ENCODE assay signal across 9 mouse cellular contexts in genomic region chr17:64916657-64917056, GRCm38 (mm10).
DNase-seq lines count a peak whose midpoint lies in the region; ATAC-seq and TF ChIP-seq lines count a peak whose summit lies in the region.
"Had no signal": no experiment of that assay in that cellular context is flagged by ENCODE, and none has a peak within 500 bp of the region (broad histone marks: within the 10 kb centered on the region; RNA-seq: fewer than 3 reads in every experiment).

No protein-coding gene starts in this region.

- peaks cover 9% of the 10 kb centered on the region for H3K4me1 ChIP-seq in heart, embryonic 12.5 days (replicated peaks)
- H3K4me1 ChIP-seq in bone marrow, adult 2 months (ENCODE audit: control insufficient read depth, insufficient read depth, low read length) = no peaks in the 10 kb centered on the region

- ATAC-seq in heart, embryonic 12.5 days (ENCODE audit: insufficient number of reproducible peaks, low FRiP score) = no peak
- no peak for ATAC-seq in cerebellum, adult (ENCODE audit: insufficient number of reproducible peaks, low FRiP score, low TSS enrichment)

- DNase-seq in heart, adult 8-10 months (ENCODE audit: low spot score) = peak; percentile 12
- DNase-seq in A20 (ENCODE audit: low read depth, low spot score) = peak; percentile 65
- peak; percentile 39 for DNase-seq in layer of hippocampus, adult 9-10 months (ENCODE audit: low spot score)
- DNase-seq in cerebellum, postnatal 36 days = no peak
- no peak for DNase-seq in right cerebral cortex, adult 18-20 months

- no peak overlapping the region for H3K27ac ChIP-seq in heart, embryonic 12.5 days (ENCODE audit: poor library complexity, severe bottlenecking)
- no peak overlapping the region for H3K27ac ChIP-seq in bone marrow, adult 2 months (ENCODE audit: control insufficient read depth, insufficient read depth, low read depth, low read length, poor library complexity)
- H3K27ac ChIP-seq: neural tube, embryonic 12.5 days had no signal

- H3K9ac ChIP-seq in heart, embryonic 12.5 days = no peak overlapping the region
- H3K9ac ChIP-seq: neural tube, embryonic 12.5 days had no signal

- TF ChIP-seq POLR2A in bone marrow, adult 2 months (IDR thresholded peaks at IDR 0.05; ENCODE audit: borderline replicate concordance, control insufficient read depth, low read depth, low read length) = no peak

- H3K27me3 ChIP-seq in heart, embryonic 12.5 days (replicated peaks) = no peaks in the 10 kb centered on the region
- H3K27me3 ChIP-seq: neural tube, embryonic 12.5 days had no signal

- WGBS in heart, embryonic 12.5 days = 66% methylated on average over 6 of the region's 6 CpGs
- WGBS in bone marrow, adult 2 months = 65% methylated on average over 6 of the region's 6 CpGs

- TF ChIP-seq CTCF in bone marrow, adult 2 months (IDR thresholded peaks at IDR 0.05; ENCODE audit: control insufficient read depth, insufficient read depth, low read length) = peak; percentile 40; the same call in 1 of the 2 replicates

- H3K4me3 ChIP-seq in heart, embryonic 12.5 days = no peak overlapping the region
- no peak overlapping the region for H3K4me3 ChIP-seq in bone marrow, adult 2 months (replicated peaks; ENCODE audit: control insufficient read depth, low read depth, low read length)
- H3K4me3 ChIP-seq: neural tube, embryonic 12.5 days had no signal

- H3K36me3 ChIP-seq in heart, embryonic 12.5 days = no peaks in the 10 kb centered on the region
- H3K36me3 ChIP-seq: neural tube, embryonic 12.5 days had no signal

- H3K4me2 ChIP-seq in heart, embryonic 12.5 days = no peak overlapping the region
- H3K4me2 ChIP-seq: neural tube, embryonic 12.5 days had no signal

- no peaks in the 10 kb centered on the region for H3K9me3 ChIP-seq in heart, embryonic 12.5 days (replicated peaks)
- H3K9me3 ChIP-seq: neural tube, embryonic 12.5 days had no signal

Comparison
In these comparisons a context has a peak if more than half of its experiments do, and no peak if none do; other contexts are left out.
1. DNase-seq: peak in heart, adult 8-10 months (single experiment), A20 (single experiment) and layer of hippocampus, adult 9-10 months (single experiment); none in cerebellum, postnatal 36 days (0 of 2) and right cerebral cortex, adult 18-20 months (single experiment).